Mouse (Mus musculus) midbrain, embryonic 11.5 days (tissue): Measurements from ENCODE around the gene Slc4a4. TPM values are rescaled to one million over a fixed set of nuclear protein-coding genes. Genes with fewer than 3 reads are reported as not detected.

Experiments
- ATAC-seq: fragments of 200-750 bp; cut with Nextera tagmentation; 2 replicates; pipeline ENCODE4 v1.8.0; 2017; ENCODE audit warnings: moderate TSS enrichment, moderate library complexity; ENCODE audit not compliant: low FRiP score
- DNase-seq: peaks from one replicate; pipeline ENCODE4 v3.0.0; 2015; ENCODE audit warnings: low spot score; ENCODE audit errors: missing footprints
- H3K27ac ChIP-seq: fragments of 300-500 bp; sonication (generic); 2 replicates; pipeline ENCODE4 v1.5.1; 2014; ENCODE audit warnings: low read depth, low read length
- H3K27me3 ChIP-seq: fragments of 300-500 bp; sonication (generic); 2 replicates; pipeline ENCODE4 v1.6.1; 2014; ENCODE audit warnings: mild to moderate bottlenecking, low read length, moderate library complexity, mixed read lengths; ENCODE audit not compliant: control insufficient read depth, insufficient read depth
- H3K36me3 ChIP-seq: fragments of 300-500 bp; sonication (generic); 2 replicates; pipeline ENCODE4 v1.6.1; 2014; ENCODE audit warnings: mild to moderate bottlenecking, low read length, moderate library complexity, mixed read lengths; ENCODE audit not compliant: control insufficient read depth, insufficient read depth
- H3K4me1 ChIP-seq: fragments of 300-500 bp; sonication (generic); 2 replicates; pipeline ENCODE4 v1.6.1; 2014; ENCODE audit warnings: low read length; ENCODE audit not compliant: control insufficient read depth, insufficient read depth
- H3K4me2 ChIP-seq: fragments of 300-500 bp; sonication (generic); 2 replicates; pipeline ENCODE4 v1.6.1; 2014; ENCODE audit warnings: mild to moderate bottlenecking, moderate library complexity
- H3K4me3 ChIP-seq: fragments of 300-500 bp; sonication (generic); 2 replicates; pipeline ENCODE4 v1.5.1; 2014; ENCODE audit warnings: low read depth, low read length
- H3K9ac ChIP-seq: fragments of 300-500 bp; sonication (generic); 2 replicates; pipeline ENCODE4 v1.6.1; 2014; ENCODE audit warnings: low read length
- H3K9me3 ChIP-seq: fragments of 300-500 bp; sonication (generic); 2 replicates; pipeline ENCODE4 v1.6.1; 2016; ENCODE audit warnings: low read length; ENCODE audit not compliant: control insufficient read depth
- WGBS: fragments of 180-500 bp; shearing (Covaris S2); extraction: QIAGEN DNeasy Blood & Tissue Kit; methylation state at CpG from one replicate; pipeline ENCODE4 v1.1.7; 2014; 5-methylcytosine and 5-hydroxymethylcytosine counted together
- polyA plus RNA-seq: library from polyadenylated mRNA; unstranded; fragments of >200 nt; fragmentation: Nextera tagmentation; extraction: Ambion mirVana; gene quantifications from 2 replicates; pipeline ENCODE4 v1.2.1, GENCODE M21; 2014

Gene Slc4a4
- polyA plus RNA-seq, 1 experiment from 2014 or later = 1.6 TPM

DNA sequence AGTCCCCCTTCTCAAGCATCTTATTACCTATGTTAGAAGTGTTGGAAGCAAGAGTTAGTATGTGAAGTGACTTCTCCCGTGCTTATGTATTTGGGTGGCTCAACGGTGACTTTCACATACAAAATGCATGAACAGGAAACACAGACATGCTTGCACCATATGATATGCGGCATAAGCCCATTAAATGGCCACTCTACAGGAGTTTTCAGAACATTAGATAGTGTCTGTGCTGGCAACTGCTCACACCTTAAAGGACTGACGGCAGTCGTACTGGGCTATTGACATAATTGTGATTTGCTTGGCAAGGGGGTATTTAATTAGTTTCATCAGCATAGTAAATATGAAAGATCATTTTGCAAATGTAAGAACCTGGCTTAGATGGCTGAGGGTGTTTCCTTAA, 674 bp upstream of the Slc4a4 start:
- Histone ChIP-seq H3K4me1 (peaks cover 8% of the 10 kb centered on the region), H3K9ac (no peak overlapping the region), H3K4me3 (peak overlapping the region; percentile 81; the same call in 1 of the 2 replicates), H3K4me2 (peak overlapping the region; percentile 88), H3K36me3 (no peaks in the 10 kb centered on the region), H3K9me3 (no peaks in the 10 kb centered on the region), H3K27ac (no peak overlapping the region), H3K27me3 (peaks cover 7% of the 10 kb centered on the region; the same call in 1 of the 2 replicates)
- 56% methylated on average over 5 of the region's 5 CpGs for WGBS
- ATAC-seq (no peak), DNase-seq (no peak)

DNA sequence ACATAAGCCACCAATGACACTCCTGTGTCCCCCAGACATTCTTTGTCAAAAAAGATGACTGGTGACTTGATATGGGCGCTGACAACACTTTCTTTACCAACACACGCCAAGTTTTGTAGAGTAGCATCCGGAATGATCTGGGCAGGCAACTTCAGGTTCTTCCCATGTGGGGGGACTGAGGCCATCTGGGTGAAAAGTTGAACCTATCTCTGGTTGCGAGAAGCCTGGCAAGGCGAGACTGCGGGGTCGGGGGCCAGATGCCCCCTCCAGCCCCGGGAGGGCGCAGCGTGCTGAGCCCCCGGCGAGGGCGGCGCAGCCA, 310 bp upstream of the Slc4a4 start:
- Histone ChIP-seq H3K4me2 (peak overlapping the region; percentile 88), H3K27ac (no peak overlapping the region), H3K36me3 (no peaks in the 10 kb centered on the region), H3K9ac (peak overlapping the region; percentile 78), H3K4me1 (peaks cover 8% of the 10 kb centered on the region), H3K4me3 (peak overlapping the region; percentile 81), H3K9me3 (no peaks in the 10 kb centered on the region), H3K27me3 (peaks cover 7% of the 10 kb centered on the region; the same call in 1 of the 2 replicates)
- DNase-seq = no peak
- WGBS = 1% methylated on average over 14 of the region's 14 CpGs
- no peak for ATAC-seq

- H3K4me1 ChIP-seq = peaks cover 8% of the 10 kb centered on the region
- peak overlapping the region; percentile 78 for H3K9ac ChIP-seq
- peaks cover 7% of the 10 kb centered on the region; the same call in 1 of the 2 replicates for H3K27me3 ChIP-seq
- DNase-seq = peak; percentile 95
- H3K27ac ChIP-seq = no peak overlapping the region
- no peaks in the 10 kb centered on the region for H3K36me3 ChIP-seq
- under 1% methylated on average over 29 of the region's 29 CpGs for WGBS
- ATAC-seq = peak; percentile 36
- H3K4me2 ChIP-seq = peak overlapping the region; percentile 88
- peak overlapping the region; percentile 81 for H3K4me3 ChIP-seq
- no peaks in the 10 kb centered on the region for H3K9me3 ChIP-seq
Observed at GRCm38 (mm10) chr5:88887556-88888412, 1.2 kb downstream of the Slc4a4 start.

DNA sequence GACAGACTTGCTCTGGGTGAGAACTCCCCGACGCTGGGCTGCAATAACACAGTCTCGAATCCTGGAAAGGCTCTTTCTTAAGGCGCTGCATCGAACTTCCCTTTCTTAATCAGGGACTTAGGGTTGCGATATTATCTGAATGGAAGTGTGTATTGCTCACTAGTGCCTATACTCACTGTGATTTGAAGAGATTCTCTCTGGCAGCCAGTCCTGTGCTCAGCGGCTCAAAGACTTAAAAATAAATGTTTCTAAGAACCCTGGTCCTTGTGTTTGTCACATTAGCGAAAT, 1.7 kb downstream of the Slc4a4 start:
- ATAC-seq = no peak
- Histone ChIP-seq H3K4me3 (peak overlapping the region; percentile 81; the same call in 1 of the 2 replicates), H3K9ac (no peak overlapping the region), H3K9me3 (no peaks in the 10 kb centered on the region), H3K4me2 (peak overlapping the region; percentile 88; the same call in 1 of the 2 replicates), H3K27me3 (peaks cover 7% of the 10 kb centered on the region; the same call in 1 of the 2 replicates), H3K36me3 (no peaks in the 10 kb centered on the region), H3K27ac (no peak overlapping the region), H3K4me1 (peaks cover 8% of the 10 kb centered on the region)
- DNase-seq = no peak
- WGBS = 45% methylated on average over 8 of the region's 8 CpGs

DNA sequence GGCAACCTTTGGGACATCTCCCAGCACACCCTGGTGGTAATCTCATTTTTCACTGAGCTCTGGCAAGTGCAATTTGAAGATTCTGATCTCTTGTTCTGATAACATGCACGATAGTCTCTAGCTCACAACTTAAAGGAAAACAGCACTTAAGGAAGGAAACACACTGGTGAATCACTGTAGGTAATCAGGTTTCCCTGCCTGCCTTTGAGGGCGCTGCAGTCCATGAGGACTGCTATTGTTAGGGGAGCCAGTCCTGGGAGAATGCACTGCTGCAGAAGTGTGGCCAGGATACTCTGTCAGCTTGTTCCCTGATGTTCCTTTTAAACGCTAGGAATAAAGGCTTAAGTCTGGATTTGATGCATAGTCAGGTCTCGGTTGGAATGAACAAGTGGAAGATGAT, 2.7 kb downstream of the Slc4a4 start:
- Histone ChIP-seq H3K4me3 (no peak overlapping the region), H3K36me3 (no peaks in the 10 kb centered on the region), H3K9ac (no peak overlapping the region), H3K27me3 (peaks cover 7% of the 10 kb centered on the region; the same call in 1 of the 2 replicates), H3K27ac (no peak overlapping the region), H3K4me2 (no peak overlapping the region), H3K9me3 (no peaks in the 10 kb centered on the region), H3K4me1 (peaks cover 8% of the 10 kb centered on the region)
- ATAC-seq (no peak), DNase-seq (peak; percentile 77)
- 26% methylated on average over 4 of the region's 4 CpGs for WGBS

DNA sequence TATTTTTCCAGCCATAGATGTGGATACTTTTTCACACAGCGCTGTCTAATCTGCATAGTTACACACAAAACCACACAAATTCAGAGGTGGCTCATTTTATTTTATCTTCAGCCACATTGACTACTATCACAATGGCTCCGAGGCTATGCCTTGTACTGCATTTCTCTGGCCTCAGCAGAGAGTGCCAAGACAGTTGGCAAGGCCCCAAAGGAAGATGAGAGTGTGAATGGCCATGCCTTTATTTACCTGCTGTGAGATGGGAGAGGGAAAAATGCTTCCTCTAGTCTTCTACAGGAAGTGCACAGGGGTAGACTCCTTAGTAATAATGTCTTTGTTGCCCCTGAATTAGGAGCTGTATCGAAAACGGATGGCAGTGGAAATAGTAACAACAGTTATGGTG, 3.5 kb downstream of the Slc4a4 start:
- WGBS = 93% methylated on average over 4 of the region's 4 CpGs
- H3K4me2 ChIP-seq = no peak overlapping the region

DNA sequence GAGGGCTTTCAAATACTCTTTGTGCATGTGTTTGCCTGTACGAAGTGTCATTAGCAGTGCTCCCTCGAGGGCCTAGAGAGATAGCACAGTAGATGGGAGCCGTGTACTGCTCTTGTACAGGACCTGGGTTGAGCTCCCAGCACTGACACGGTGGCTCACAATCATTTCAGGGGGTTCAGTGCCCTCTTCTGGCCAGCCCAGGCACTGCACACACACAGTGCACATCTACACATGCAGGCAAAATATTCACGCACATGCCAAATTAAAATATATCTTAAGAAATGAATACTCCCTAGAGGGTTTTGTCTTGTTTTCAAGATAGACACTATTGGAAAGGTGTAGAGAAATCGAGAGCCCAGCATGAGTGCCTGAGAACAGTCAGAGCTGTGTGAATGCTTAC, 10.0 kb downstream of the Slc4a4 start:
- H3K4me1 ChIP-seq = no peaks in the 10 kb centered on the region
- no peak overlapping the region for H3K27ac ChIP-seq
- WGBS = 92% methylated on average over 6 of the region's 6 CpGs
- no peaks in the 10 kb centered on the region for H3K27me3 ChIP-seq
- H3K9ac ChIP-seq = no peak overlapping the region
- ATAC-seq = no peak
- no peak overlapping the region for H3K4me3 ChIP-seq
- no peak overlapping the region for H3K4me2 ChIP-seq
- no peaks in the 10 kb centered on the region for H3K9me3 ChIP-seq
- no peak for DNase-seq
- H3K36me3 ChIP-seq = no peaks in the 10 kb centered on the region

More for the DNA sequence above, 3.5 kb downstream of the Slc4a4 start:
- Histone ChIP-seq H3K9ac (no peak overlapping the region), H3K36me3 (no peaks in the 10 kb centered on the region), H3K9me3 (no peaks in the 10 kb centered on the region), H3K4me1 (peaks cover 8% of the 10 kb centered on the region), H3K27me3 (peaks cover 5% of the 10 kb centered on the region; the same call in 1 of the 2 replicates), H3K4me3 (no peak overlapping the region), H3K27ac (no peak overlapping the region)
- ATAC-seq = no peak
- no peak for DNase-seq

- Histone ChIP-seq H3K27ac (no peak overlapping the region), H3K4me1 (no peaks in the 10 kb centered on the region), H3K9me3 (no peaks in the 10 kb centered on the region), H3K9ac (no peak overlapping the region), H3K36me3 (no peaks in the 10 kb centered on the region), H3K4me3 (no peak overlapping the region), H3K4me2 (no peak overlapping the region), H3K27me3 (no peaks in the 10 kb centered on the region)
- no peak for DNase-seq
- no peak for ATAC-seq
- 63% methylated on average over 4 of the region's 4 CpGs for WGBS
Observed at GRCm38 (mm10) chr5:88903111-88903510, 16.5 kb downstream of the Slc4a4 start.

DNA sequence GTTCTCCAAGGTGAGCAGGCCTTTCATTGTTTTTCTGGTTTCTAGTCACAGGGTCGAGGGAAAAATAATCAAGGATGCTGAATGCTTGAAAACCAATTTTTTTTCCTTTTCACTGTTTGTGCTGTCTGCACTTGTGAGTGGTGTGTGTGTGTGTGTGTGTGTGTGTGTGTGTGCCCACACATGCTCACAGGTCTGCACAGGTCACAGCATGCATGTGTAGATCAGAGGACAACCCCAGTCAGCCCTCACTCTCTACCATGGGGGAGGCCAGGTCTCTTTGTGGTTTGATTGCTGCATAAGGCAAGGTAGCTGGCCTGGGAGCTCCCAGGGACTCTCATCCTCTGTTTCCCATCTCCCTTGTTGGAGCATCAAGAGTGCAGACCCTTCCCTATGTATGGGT, 16.9 kb downstream of the Slc4a4 start:
- no peak overlapping the region for H3K4me2 ChIP-seq
- H3K27me3 ChIP-seq = no peaks in the 10 kb centered on the region
- 84% methylated on average over 1 of the region's 1 CpGs for WGBS
- no peak overlapping the region for H3K27ac ChIP-seq
- H3K9ac ChIP-seq = no peak overlapping the region
- no peaks in the 10 kb centered on the region for H3K36me3 ChIP-seq
- ATAC-seq (no peak), DNase-seq (no peak)
- H3K4me1 ChIP-seq = no peaks in the 10 kb centered on the region
- no peak overlapping the region for H3K4me3 ChIP-seq
- no peaks in the 10 kb centered on the region for H3K9me3 ChIP-seq
